Mouse (Mus musculus) embryonic facial prominence, embryonic 14.5 days (tissue): ENCODE results near the gene Gins2. TPM values are rescaled to one million over a fixed set of nuclear protein-coding genes. Genes with fewer than 3 reads are reported as not detected.

Experiments
- ATAC-seq: fragments of 200-750 bp; cut with Nextera tagmentation; 2 replicates; pipeline ENCODE4 v1.8.0; 2017; ENCODE audit warnings: low read depth, moderate number of reproducible peaks, moderate TSS enrichment
- DNase-seq: peaks from one replicate; pipeline ENCODE4 v3.0.0-alpha.2; 2015; ENCODE audit warnings: low spot score
- H3K27ac ChIP-seq: fragments of 300-500 bp; sonication (generic); replicated peaks from 2 replicates; pipeline ENCODE4 v1.5.1; 2014; ENCODE audit warnings: low read depth, mild to moderate bottlenecking, low read length, moderate library complexity
- H3K27me3 ChIP-seq: fragments of 300-500 bp; sonication (generic); replicated peaks from 2 replicates; pipeline ENCODE4 v1.6.1; 2014; ENCODE audit warnings: low read length; ENCODE audit not compliant: control insufficient read depth, insufficient read depth
- H3K36me3 ChIP-seq: fragments of 300-500 bp; sonication (generic); 2 replicates; pipeline ENCODE4 v1.6.1; 2014; ENCODE audit warnings: low read length, mixed read lengths; ENCODE audit not compliant: control insufficient read depth, insufficient read depth
- H3K4me1 ChIP-seq: fragments of 300-500 bp; sonication (generic); 2 replicates; pipeline ENCODE4 v1.6.1; 2014; ENCODE audit warnings: antibody characterized with exemption, low read length; ENCODE audit not compliant: control insufficient read depth, insufficient read depth
- H3K4me2 ChIP-seq: fragments of 300-500 bp; sonication (generic); 2 replicates; pipeline ENCODE4 v1.6.1; 2014; ENCODE audit warnings: low read depth, mild to moderate bottlenecking, low read length, moderate library complexity, mixed read lengths
- H3K4me3 ChIP-seq: fragments of 300-500 bp; sonication (generic); 2 replicates; pipeline ENCODE4 v1.5.1; 2014; ENCODE audit warnings: low read depth, mild to moderate bottlenecking, low read length
- H3K9ac ChIP-seq: fragments of 300-500 bp; sonication (generic); 2 replicates; pipeline ENCODE4 v1.6.1; 2014; ENCODE audit warnings: low read depth, mild to moderate bottlenecking, low read length, moderate library complexity, mixed read lengths
- H3K9me3 ChIP-seq: fragments of 300-500 bp; sonication (generic); 2 replicates; pipeline ENCODE4 v1.6.1; 2016; ENCODE audit warnings: low read length; ENCODE audit not compliant: control insufficient read depth
- WGBS: fragments of 180-500 bp; shearing (Covaris S2); extraction: QIAGEN DNeasy Blood & Tissue Kit; methylation state at CpG from one replicate; pipeline ENCODE4 v1.1.7; 2014; 5-methylcytosine and 5-hydroxymethylcytosine counted together
- polyA plus RNA-seq: library from polyadenylated mRNA; unstranded; fragments of >200 nt; fragmentation: Nextera tagmentation; extraction: Ambion mirVana; gene quantifications from 2 replicates; pipeline ENCODE4 v1.2.1, GENCODE M21; 2014

Gins2 gene
- polyA plus RNA-seq, 1 experiment from 2014 or later = 82.7 TPM

- H3K36me3 ChIP-seq = no peaks in the 10 kb centered on the region
- H3K4me3 ChIP-seq = no peak overlapping the region
- WGBS = 31% methylated on average over 12 of the region's 12 CpGs
- H3K9me3 ChIP-seq = no peaks in the 10 kb centered on the region
- H3K4me2 ChIP-seq = no peak overlapping the region
- ATAC-seq = no peak
- no peak overlapping the region for H3K9ac ChIP-seq
- no peak for DNase-seq
- no peaks in the 10 kb centered on the region for H3K27me3 ChIP-seq
- H3K27ac ChIP-seq = no peak overlapping the region
- H3K4me1 ChIP-seq = peaks cover 48% of the 10 kb centered on the region
These were observed 38.7 kb downstream of the Gins2 start for GRCm38 (mm10) chr8:120550430-120550829.

DNA sequence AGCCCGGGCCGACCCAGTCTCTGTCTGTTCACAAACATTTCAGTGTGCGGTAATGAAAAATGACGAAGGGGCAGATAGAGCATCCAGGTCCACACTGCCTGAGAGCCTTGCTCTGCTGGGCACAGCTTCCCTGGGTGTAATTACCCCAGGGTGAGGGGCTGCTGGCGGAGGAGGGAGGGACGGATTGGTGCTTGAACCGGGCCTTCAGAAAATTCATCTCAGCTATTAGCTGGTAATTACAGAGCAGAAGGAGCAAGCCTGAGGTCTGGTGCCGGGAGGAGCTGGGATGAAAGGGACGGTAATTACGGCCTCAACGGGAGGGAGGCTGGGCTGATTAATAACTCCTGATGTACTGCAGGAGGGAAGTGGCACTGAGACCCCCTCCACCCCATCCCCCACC is 39.2 kb downstream of the Gins2 start:
- ATAC-seq (peak; percentile 14), DNase-seq (no peak)
- Histone ChIP-seq H3K27ac (no peak overlapping the region), H3K4me3 (0 out of 2 replicates have a peak overlapping the region, but pooled peaks have one; percentile 6), H3K27me3 (no peaks in the 10 kb centered on the region), H3K4me1 (peaks cover 47% of the 10 kb centered on the region), H3K9ac (peak overlapping the region; percentile 50), H3K9me3 (no peaks in the 10 kb centered on the region), H3K36me3 (no peaks in the 10 kb centered on the region), H3K4me2 (peak overlapping the region; percentile 45)
- whole genome bisulfite sequencing = 14% methylated on average over 11 of the region's 11 CpGs

- Histone ChIP-seq H3K27me3 (no peaks in the 10 kb centered on the region), H3K9me3 (no peaks in the 10 kb centered on the region), H3K4me1 (peaks cover 47% of the 10 kb centered on the region), H3K4me2 (peak overlapping the region; percentile 45), H3K36me3 (no peaks in the 10 kb centered on the region), H3K4me3 (0 out of 2 replicates have a peak overlapping the region, but pooled peaks have one; percentile 6), H3K9ac (peak overlapping the region; percentile 50), H3K27ac (peak overlapping the region; percentile 19; the same call in 1 of the 2 replicates)
- ATAC-seq = peak; percentile 34
- WGBS = 5% methylated on average over 19 of the region's 25 CpGs
- DNase-seq = no peak
These were observed 39.7 kb downstream of the Gins2 start for GRCm38 (mm10) chr8:120549321-120549921.

DNA sequence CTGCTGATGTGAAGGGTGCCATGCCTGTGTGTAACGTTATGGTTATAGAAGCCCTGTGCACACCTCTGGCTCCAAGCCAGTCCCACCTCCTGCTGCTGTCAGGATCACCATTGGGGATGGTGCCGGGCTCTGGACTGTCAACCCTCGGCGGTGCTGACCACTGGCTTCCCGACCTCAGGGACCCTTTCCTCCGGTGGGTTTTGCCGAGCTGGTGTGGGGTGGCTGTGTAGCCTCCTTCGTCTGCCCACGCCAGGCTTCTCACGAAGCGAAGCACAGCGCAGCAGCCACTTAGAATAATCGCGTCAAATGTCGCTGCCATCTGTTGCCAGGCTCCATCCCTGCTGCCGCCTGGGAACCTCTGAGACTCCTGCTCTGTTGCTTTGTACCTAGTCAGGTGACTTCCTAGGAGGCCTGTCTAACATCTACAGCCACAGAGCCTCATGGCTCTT is 40.8 kb downstream of the Gins2 start:
- no peak for DNase-seq
- Histone ChIP-seq H3K27ac (no peak overlapping the region), H3K9me3 (no peaks in the 10 kb centered on the region), H3K4me2 (no peak overlapping the region), H3K27me3 (no peaks in the 10 kb centered on the region), H3K4me3 (no peak overlapping the region), H3K9ac (no peak overlapping the region), H3K4me1 (peaks cover 47% of the 10 kb centered on the region), H3K36me3 (no peaks in the 10 kb centered on the region)
- 43% methylated on average over 16 of the region's 16 CpGs for WGBS
- peak; percentile 32 for ATAC-seq

- H3K4me3 ChIP-seq = no peak overlapping the region
- H3K4me1 ChIP-seq = peaks cover 52% of the 10 kb centered on the region
- no peaks in the 10 kb centered on the region for H3K27me3 ChIP-seq
- H3K36me3 ChIP-seq = no peaks in the 10 kb centered on the region
- H3K4me2 ChIP-seq = no peak overlapping the region
- no peaks in the 10 kb centered on the region for H3K9me3 ChIP-seq
- ATAC-seq = no peak
- no peak overlapping the region for H3K27ac ChIP-seq
- 61% methylated on average over 9 of the region's 9 CpGs for WGBS
- no peak for DNase-seq
- no peak overlapping the region for H3K9ac ChIP-seq
These were observed 41.5 kb downstream of the Gins2 start for GRCm38 (mm10) chr8:120547562-120547961.

DNA sequence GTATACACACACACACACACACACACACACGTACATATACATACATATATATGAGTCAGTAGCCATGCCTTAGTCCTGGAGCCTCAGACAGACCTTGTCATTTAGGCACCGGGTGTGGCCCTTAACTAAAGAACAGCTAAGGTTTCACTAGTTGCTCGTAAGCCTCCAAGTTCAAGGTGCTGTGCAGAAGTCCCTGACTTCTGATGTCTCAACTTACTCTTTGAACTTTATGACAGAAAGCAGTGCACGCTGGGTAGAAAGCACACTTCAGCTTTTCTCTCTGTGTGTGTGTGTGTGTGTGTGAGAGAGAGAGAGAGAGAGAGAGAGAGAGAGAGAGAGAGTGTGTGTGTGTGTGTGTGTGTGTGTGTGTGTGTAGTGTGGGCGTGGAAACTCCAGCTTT is 44.9 kb downstream of the Gins2 start:
- Histone ChIP-seq H3K27me3 (no peaks in the 10 kb centered on the region), H3K4me3 (no peak overlapping the region), H3K9ac (no peak overlapping the region), H3K4me1 (peaks cover 42% of the 10 kb centered on the region), H3K4me2 (no peak overlapping the region), H3K9me3 (no peaks in the 10 kb centered on the region), H3K36me3 (no peaks in the 10 kb centered on the region), H3K27ac (no peak overlapping the region)
- WGBS = 71% methylated on average over 5 of the region's 5 CpGs
- ATAC-seq = no peak
- DNase-seq = no peak

- peaks cover 44% of the 10 kb centered on the region for H3K4me1 ChIP-seq
- 53% methylated on average over 6 of the region's 8 CpGs for WGBS
- no peak overlapping the region for H3K9ac ChIP-seq
- no peak overlapping the region for H3K4me2 ChIP-seq
- H3K27ac ChIP-seq = no peak overlapping the region
- no peaks in the 10 kb centered on the region for H3K36me3 ChIP-seq
- H3K27me3 ChIP-seq = no peaks in the 10 kb centered on the region
- no peak overlapping the region for H3K4me3 ChIP-seq
- ATAC-seq (no peak), DNase-seq (no peak)
- H3K9me3 ChIP-seq = no peaks in the 10 kb centered on the region
These were observed 45.6 kb downstream of the Gins2 start for GRCm38 (mm10) chr8:120543416-120544055.

DNA sequence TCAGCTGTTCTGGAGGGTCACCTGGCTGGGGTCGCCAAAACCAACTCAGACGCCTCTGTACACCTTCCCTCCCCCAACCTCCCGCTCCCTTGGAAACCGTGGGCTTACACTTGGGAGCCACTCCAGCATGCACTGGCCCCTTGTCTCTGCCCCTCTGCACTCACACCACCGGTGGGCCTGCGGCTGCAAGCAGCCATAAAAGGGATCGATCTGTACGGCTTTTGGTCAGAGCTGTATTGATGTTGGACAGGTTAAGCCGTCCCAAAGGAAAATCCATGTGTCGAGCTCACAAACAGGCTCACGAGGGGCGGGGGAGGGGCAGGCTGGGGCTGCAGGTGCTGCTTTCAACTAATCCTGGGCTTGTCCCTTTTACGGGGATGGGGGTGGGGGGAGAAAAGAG is 46.1 kb downstream of the Gins2 start:
- Histone ChIP-seq H3K4me1 (peaks cover 42% of the 10 kb centered on the region), H3K27ac (no peak overlapping the region), H3K4me3 (no peak overlapping the region), H3K9ac (no peak overlapping the region), H3K27me3 (no peaks in the 10 kb centered on the region), H3K4me2 (no peak overlapping the region), H3K9me3 (no peaks in the 10 kb centered on the region), H3K36me3 (no peaks in the 10 kb centered on the region)
- no peak for DNase-seq
- WGBS = 26% methylated on average over 12 of the region's 13 CpGs
- ATAC-seq = no peak
